Mouse (Mus musculus) spleen, embryonic (tissue): Measurements from ENCODE around the gene Palb2.
"Not testable (repeated sequence)": the region's sequence is repeated elsewhere in the genome, so short reads cannot be mapped to it uniquely, and the experiment has no call there.

Experiments used
- CTCF ChIA-PET: fragments of 350-600 bp; sonication (Branson Sonifier 250); formaldehyde crosslinking; loops from one replicate; lab custom pipeline; 2022; lab: Charles Lee

Palb2 gene

GRCm38 (mm10) chr7:122101014-122101746 lies 31.6 kb downstream of the Palb2 start:
- CTCF ChIA-PET = not testable (repeated sequence)

GRCm38 (mm10) chr7:122099222-122099621 lies 33.6 kb downstream of the Palb2 start:
- CTCF ChIA-PET = interaction anchor here (0.6 to 0.9 kb wide), 2 partner anchors 48 to 142 kb away, joined by 3 to 9 read pairs; no protein-coding TSS in a partner anchor

GRCm38 (mm10) chr7:122098009-122098408 lies 34.8 kb downstream of the Palb2 start:
- CTCF ChIA-PET = no interaction called here

GRCm38 (mm10) chr7:122094564-122095330 lies 38.0 kb downstream of the Palb2 start:
- CTCF ChIA-PET = no interaction called here

- CTCF ChIA-PET = no interaction called here
Observed at GRCm38 (mm10) chr7:122087195-122087982, 45.4 kb downstream of the Palb2 start.

- CTCF ChIA-PET = no interaction called here
Observed at GRCm38 (mm10) chr7:122081071-122081470, 51.7 kb downstream of the Palb2 start.

GRCm38 (mm10) chr7:122079798-122080554 lies 52.8 kb downstream of the Palb2 start:
- CTCF ChIA-PET = no interaction called here

GRCm38 (mm10) chr7:122074374-122074773 lies 58.4 kb downstream of the Palb2 start:
- CTCF ChIA-PET = no interaction called here

- CTCF ChIA-PET = interaction anchor here (0.8 kb wide), 1 partner anchor 51 kb away, joined by 3 read pairs; no protein-coding TSS in a partner anchor
Observed at GRCm38 (mm10) chr7:122067517-122068381, 65.0 kb downstream of the Palb2 start.

- CTCF ChIA-PET = no interaction called here
Observed at GRCm38 (mm10) chr7:122066945-122067516, 65.8 kb downstream of the Palb2 start, which contains the start of the genes Ubfd1 and Ears2. Ubfd1 (plus strand) TSS chr7:122067175. Ears2 (minus strand) TSS chr7:122067263.

GRCm38 (mm10) chr7:122066102-122066944 lies 66.5 kb downstream of the Palb2 start:
- CTCF ChIA-PET = no interaction called here

GRCm38 (mm10) chr7:122065656-122066055 lies 67.1 kb downstream of the Palb2 start:
- CTCF ChIA-PET = no interaction called here
